Mouse (Mus musculus): ENCODE data around the gene Cracr2a. TPM values are rescaled to one million over a fixed set of nuclear protein-coding genes. Genes with fewer than 3 reads are reported as not detected.
A peak's percentile ranks its signal among the peaks of the same experiment; 100 is the strongest.
"Not testable (repeated sequence)": the region's sequence is repeated elsewhere in the genome, so short reads cannot be mapped to it uniquely, and the experiment has no call there.

Cracr2a gene
- total RNA-seq (2014; fragmentation: Nextera tagmentation) (6.5 and 8.9 TPM in 2 replicates), total RNA-seq (2017) (5.2 and 8.8 TPM in 2 replicates)

DNA sequence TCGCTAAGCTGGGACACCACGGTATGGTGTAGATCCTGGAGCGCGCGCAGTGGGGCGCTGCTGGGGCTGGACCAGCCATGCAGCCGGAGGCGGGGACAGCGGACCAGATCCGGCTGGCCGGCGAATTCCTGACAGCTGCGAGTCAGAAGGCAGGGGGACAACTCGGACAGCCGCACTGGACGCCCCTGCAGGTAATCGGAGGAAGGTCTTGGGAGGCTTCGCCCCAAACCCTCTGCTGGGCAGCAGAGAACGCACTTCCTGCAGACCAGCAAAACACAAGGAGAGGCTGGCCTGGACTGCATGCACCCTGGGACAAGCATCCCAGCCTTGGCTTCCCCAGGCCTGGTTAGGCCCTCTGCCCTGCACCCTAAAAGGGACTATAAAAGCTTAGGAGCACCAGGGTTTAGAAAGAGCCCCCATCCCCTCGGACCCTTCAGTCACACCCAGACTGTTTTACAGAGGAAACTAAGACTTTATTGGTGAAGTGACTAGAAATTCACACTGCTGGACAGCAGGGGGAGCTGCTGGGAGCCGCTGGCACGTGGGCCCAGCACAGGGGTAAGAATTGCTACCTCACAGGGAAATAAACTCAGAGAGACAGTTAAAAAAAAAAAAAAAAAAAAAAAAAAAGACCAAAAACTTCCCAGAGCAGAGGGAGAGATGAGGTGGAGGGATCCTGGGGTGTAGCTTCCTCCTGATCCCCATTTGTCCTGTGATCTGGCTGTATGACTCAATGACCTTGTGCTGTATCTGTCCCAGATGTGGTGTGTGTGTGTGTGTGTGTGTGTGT lies at the start of gene Cracr2a:
Cracr2a (plus strand) TSS at position 108 of the 790 bp plus-strand sequence.
- ATAC-seq (replicated peaks; ENCODE audit: low FRiP score, low TSS enrichment, poor library complexity, severe bottlenecking): peak; percentile 97

DNA sequence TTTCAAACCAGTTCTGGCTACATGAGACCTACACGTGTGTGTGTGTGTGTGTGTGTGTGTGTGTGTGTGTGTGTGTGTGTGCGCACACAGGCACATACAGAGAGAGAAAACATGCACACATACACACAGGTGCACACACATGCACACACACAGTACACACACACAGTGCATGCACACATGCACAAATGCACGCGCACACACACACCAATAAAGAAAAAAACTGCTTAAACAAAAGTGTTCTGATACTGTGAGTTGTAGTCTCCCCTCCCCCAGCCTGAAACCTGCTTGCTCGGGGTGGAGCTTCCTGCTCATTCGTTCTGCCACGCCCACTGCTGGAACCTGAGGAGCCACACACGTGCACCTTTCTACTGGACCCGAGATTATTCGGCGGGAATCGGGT lies 47.4 kb upstream of the Cracr2a start:
- not testable (repeated sequence) for ATAC-seq (replicated peaks; ENCODE audit: low FRiP score, low TSS enrichment, poor library complexity, severe bottlenecking)

DNA sequence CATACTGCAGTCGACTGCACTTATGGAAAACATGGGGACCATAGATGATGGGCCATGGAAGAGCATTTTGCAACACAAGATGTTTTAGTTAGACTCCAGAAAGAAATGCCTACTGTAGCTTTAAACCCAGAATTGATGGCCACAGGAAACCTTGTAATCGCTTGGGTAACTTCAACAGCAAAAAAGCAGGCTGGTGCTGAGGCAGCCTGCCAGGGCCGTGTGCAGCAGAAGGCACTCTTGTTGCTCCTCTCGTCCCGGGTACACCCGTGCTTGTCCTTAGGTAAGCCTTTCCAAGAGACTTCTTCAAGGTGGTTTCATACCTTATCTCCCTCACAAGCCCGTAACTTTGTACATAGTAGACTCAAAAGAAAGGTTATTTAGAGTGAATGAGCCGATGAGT lies 40.0 kb upstream of the Cracr2a start:
- ATAC-seq (replicated peaks; ENCODE audit: low FRiP score, low TSS enrichment, poor library complexity, severe bottlenecking): peak; percentile 37; the same call in 1 of the 2 replicates

DNA sequence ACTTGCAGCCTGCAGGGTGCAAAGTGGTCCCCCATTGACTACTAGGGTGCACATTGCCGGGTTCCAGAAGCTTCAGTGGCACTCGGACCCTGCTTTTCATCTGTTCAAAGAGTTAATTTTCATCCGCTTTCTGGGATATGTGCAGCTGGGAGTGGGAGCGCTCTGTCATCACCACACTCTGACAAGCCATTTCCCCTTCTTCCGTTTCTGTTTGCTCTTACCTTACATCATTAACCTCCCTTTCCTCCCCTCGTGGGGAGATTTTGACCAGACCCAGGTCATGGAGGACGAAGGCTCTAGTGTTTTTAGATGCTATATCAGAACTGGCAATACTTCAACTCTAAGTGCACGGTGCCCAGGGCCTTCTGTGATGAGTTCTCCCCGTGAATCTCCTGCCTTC lies 38.8 kb upstream of the Cracr2a start:
- ATAC-seq (replicated peaks; ENCODE audit: low FRiP score, low TSS enrichment, poor library complexity, severe bottlenecking): no peak

DNA sequence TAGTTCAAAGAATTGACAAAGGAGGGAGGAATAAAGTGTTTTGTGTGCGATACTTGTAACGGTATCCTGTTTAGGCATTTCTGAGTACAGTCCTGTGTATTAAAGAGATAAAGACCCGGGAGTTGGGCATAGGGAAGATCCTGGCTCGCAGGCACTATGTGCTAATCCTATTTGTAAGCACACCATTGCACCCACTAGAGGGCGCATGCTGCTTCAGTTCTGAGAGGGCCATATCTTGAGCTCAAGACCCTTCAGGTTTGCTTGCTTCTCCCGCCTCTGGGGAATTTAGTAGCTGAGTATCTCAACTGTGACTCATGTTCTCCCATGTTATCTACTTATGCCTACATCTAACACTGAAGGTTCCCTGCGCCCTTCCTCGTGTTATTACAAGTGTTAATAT lies 36.7 kb upstream of the Cracr2a start:
- peak; percentile 80 for ATAC-seq (replicated peaks; ENCODE audit: low FRiP score, low TSS enrichment, poor library complexity, severe bottlenecking)

DNA sequence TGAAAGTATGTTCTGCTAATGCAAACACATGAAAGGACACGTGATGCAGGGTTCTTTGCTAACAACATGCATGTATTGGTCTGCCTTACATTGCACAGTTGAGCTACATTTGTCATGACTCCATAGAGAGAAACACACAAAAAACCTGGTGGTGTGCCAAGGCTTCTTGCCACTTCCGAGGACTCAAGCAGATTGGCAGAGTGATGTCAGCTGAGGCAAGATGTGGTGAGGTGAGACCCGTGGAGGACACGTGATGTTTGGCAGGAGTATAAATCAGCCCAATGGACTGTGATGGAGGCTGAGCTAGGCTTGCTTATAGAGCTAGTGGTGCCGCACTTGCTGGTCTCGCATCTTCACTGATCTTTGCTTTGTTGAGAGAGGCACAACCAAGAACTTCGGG lies 32.5 kb upstream of the Cracr2a start:
- no peak for ATAC-seq (replicated peaks; ENCODE audit: low FRiP score, low TSS enrichment, poor library complexity, severe bottlenecking)

DNA sequence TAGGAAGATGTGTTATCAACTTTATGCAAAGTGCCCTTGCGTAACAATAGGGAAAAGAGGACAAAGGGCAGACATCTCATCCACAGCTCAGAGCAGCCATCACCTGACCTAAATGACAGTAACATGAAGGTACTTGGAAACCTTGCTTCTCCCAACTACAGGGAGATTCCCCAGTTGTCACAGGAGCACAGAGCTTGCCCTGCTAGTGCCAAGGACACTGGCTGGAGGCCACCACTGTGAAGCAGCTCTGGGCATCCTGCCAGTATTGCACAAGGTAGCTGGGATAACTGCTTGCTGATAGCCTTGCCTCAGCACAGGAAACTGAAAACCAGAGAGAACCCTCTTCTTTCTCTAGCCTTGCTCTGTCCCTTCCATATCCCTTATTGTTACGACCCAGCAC lies 31.7 kb upstream of the Cracr2a start:
- peak; percentile 80 for ATAC-seq (replicated peaks; ENCODE audit: low FRiP score, low TSS enrichment, poor library complexity, severe bottlenecking)

DNA sequence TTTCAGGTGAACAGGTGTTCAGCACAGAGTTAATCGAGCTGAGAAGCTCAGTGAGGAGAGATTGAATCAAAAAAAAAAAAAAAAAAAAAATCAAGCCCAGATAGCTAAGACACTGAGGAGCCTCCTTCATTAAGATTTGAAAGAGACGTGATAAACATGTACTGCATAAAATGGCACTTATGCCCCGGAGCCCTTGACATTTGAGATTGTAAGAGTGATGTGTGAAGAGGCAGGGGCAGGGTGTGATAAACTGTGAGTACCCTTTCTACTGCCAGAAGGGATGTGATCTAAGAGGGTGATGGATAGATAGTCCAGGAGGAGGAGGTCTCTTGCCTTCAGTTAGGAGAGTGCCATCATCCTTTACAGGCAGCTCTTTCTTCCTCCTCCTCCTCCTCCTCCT lies 30.9 kb upstream of the Cracr2a start:
- 0 out of 2 replicates have a peak, but pooled peaks have one; percentile 11 for ATAC-seq (replicated peaks; ENCODE audit: low FRiP score, low TSS enrichment, poor library complexity, severe bottlenecking)

DNA sequence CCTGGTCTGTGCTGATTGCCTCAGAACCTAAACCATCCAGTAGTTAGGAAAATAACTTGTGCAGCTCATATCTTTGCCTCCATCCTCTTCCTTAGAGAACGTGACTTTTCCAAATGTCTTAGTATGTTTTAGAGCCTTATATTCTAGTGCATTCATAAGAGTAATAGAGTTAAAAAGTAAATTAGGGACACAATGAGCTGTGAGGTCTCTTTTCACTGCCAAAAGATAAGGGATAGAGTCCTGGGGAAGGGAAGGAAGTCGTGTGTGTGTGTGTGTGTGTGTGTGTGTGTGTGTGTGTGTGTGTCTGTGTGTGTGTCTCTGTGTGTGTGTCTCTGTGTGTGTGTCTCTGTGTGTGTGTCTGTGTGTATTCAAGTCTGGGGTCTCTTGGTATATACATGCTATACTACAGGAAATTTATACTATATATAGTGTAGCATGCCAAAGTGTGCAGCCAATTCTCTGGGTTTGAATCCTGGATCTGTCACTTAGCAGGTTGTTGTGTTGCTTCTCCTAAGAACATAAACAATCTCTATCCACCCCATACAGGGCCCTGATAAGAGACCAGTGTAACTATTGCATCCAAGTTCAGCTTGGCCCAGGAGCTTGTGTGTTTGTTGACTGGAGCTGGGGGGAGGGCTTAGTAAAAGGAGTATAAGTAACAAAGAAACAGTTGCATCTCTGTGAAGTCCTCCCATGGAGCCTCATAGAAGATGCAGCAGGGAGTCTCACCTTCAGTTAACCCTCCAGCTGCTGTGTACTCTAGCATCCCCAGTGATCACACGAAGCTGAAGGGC lies 29.5 kb upstream of the Cracr2a start:
- ATAC-seq (replicated peaks; ENCODE audit: low FRiP score, low TSS enrichment, poor library complexity, severe bottlenecking): peak; percentile 50

DNA sequence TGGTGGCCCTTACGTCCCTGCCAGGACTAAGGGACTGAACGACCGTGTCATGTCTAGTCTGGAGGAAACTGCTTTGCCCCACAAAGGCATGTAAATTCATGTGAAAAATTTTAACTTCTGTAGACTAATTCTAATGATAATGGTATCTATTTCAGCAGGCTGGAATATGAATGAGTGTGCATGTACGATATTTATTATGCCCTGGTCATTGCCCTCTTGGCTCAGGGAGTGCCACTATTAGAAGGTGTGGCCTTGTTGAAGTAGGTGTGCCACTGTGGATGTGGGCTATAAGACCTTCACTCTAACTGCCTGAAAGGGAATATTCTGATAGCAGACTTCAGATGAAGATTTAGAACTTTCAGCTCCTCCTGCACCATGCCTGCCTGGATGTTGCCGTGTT lies 28.8 kb upstream of the Cracr2a start:
- peak; percentile 58 for ATAC-seq (replicated peaks; ENCODE audit: low FRiP score, low TSS enrichment, poor library complexity, severe bottlenecking)

DNA sequence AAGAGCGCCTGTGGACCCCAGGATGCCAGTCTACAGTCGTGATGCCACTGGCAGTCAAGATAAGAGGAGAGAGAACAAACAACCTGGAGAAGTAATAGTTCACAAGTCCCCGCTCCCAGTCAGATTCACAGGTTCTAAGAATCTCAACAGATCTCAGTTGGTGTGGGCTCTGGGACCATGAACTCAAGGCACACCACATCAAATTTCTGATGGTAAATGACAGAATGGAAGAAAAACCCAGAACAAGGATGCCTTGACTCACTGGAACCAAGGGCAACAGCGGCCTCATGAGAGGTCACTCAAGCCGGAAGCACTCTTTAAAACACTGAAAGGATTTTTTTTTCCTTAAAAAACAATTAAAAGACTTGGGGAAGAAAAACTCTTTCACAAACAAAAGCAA lies 27.4 kb upstream of the Cracr2a start:
- ATAC-seq (replicated peaks; ENCODE audit: low FRiP score, low TSS enrichment, poor library complexity, severe bottlenecking): no peak

DNA sequence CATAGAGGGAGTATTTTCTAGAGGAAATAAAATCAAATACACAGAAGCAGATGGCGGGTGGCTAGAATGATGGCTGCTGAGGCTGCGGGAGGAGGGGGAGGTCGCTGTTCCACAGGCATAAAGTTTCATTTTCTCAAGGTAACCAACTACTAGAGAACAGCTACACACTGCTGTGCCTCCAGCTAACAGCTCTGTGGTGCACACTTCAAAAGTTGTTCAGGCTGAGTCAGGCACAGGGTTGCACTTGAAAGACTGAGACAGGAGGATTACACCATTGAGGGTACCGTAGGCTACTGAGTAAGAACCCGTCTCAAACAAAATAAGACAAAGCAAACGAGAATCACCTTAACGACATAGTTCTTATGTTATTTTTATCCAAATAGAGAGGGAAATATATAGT lies 24.1 kb upstream of the Cracr2a start:
- ATAC-seq (replicated peaks; ENCODE audit: low FRiP score, low TSS enrichment, poor library complexity, severe bottlenecking): no peak

DNA sequence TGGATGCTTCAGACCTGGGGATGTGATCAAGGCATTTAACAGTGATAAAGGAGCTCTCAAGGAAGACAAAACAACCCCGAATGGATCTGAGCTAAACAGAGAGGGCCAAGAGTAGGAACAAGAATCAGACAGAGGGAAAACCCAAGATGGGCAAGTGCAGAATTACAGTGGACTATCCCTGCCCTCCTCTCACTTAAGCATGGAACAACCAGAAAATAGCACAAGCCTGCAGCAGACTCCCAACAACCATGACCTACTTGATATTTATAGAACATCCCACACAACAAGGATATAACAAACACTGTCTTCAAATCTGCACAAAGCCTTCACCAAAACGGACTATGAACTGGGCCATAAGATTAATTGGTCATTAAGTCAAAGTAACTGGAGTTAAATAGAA lies 23.0 kb upstream of the Cracr2a start:
- ATAC-seq (replicated peaks; ENCODE audit: low FRiP score, low TSS enrichment, poor library complexity, severe bottlenecking): no peak

DNA sequence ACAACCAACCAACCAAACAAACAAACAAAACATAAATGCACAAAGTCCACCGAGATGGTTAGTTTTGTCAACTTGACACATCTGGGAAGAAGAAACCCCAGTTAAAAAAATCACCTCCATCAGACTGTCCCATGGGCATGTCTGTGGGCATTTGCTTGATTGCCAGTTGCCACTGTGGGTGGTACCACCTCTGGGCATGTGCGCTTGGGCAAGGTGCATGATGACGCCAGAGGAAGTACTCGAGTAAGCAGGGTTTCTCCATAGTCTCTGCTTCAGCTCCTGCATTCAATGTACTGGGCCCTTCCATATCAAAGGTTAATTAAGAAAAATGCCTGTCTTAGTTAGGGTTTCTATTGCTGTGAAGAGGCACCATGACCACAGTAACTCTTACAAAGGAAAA lies 21.9 kb upstream of the Cracr2a start:
- ATAC-seq (replicated peaks; ENCODE audit: low FRiP score, low TSS enrichment, poor library complexity, severe bottlenecking): no peak

DNA sequence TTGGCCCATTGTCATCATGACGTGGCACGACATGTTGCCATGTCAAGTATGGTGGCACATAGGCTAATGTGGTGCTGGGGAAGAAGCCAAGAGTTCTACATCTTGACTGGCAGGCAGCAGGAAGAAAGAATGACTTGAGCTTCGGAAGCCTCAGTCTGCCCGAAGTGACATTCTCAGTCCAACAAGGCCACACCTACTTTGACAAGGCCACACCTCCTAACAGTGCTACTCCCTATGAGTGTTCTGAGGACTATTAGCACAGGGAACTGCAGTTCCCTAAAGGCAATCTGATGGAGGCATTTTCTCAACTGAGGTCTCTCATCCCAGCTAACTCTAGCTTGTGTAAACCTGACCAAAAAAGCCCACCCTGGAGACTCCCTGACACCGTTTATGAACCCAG lies 21.5 kb upstream of the Cracr2a start:
- peak; percentile 66 for ATAC-seq (replicated peaks; ENCODE audit: low FRiP score, low TSS enrichment, poor library complexity, severe bottlenecking)

DNA sequence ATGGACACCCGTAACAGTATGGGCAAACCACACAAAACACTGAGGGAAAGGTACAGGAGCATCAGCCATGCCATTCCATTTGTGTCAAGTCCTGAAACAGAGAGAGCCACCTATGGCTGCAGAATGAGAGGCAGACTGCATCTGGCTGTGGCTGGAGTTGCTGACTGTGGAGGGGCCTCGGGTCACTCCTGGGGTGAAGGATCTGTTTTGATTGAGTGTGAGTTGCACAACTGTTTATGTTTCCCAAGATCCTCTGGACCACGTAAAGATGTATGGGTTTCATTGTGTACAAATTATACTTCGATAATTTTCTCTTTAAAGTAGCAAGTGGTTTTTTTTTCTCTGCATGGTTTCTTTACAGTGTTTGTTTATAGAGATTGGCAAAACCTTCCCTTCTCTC lies 20.6 kb upstream of the Cracr2a start:
- no peak for ATAC-seq (replicated peaks; ENCODE audit: low FRiP score, low TSS enrichment, poor library complexity, severe bottlenecking)

DNA sequence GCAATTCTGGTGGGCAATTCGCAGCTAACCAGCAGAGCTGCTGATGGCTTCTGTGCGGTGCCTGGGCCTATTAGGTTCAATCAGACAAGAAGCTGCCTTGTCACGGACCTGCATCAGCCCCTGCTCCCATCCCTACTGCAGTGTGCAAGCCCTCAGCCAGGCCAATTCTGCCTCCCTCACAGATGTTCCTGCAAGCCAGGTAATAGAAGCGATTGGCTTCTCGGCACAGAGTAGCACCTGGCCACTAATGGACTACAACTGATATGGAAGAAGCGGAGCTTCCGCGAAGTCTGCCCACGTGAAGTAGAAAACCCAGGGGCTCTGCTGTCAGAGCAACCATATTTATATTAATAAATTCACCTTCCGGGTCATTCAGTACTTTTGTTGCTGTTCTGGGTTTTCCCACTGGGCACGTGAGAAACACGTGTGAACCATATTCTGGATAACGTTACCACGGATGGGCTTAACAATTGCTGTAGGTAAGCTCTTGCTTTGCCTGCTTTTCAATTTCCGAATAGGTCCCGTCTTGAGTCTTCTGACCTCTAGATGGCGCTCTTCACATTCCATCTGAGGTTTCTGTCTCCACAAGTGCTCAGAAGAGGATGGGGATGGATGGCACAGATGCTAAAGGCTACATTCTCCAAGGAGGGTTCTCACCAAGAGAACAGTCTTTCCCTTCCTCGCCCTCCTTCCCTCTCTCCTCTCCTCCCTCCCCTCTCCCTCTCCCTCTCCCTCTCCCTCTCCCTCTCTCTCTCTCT lies 19.3 kb upstream of the Cracr2a start:
- peak; percentile 85 for ATAC-seq (replicated peaks; ENCODE audit: low FRiP score, low TSS enrichment, poor library complexity, severe bottlenecking)

DNA sequence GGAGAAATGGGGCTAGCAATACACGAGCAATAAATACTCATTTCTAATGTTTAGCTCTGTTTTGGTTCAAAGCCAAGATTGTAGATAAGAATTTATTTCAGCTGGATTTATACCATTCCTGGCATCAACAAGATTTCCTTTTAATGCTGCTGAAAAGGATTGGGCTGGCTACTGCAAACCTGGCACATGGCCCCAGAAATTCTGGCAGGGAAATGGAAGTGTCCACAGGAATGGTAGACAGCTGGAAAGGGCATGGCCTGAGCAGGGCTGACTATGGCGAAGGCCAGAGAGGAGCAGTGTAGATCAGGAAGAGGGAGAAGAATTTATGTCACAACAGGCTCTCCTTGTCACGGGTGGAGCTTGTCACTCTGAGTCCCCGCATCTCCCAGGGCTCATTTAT lies 14.5 kb upstream of the Cracr2a start:
- no peak for ATAC-seq (replicated peaks; ENCODE audit: low FRiP score, low TSS enrichment, poor library complexity, severe bottlenecking)

DNA sequence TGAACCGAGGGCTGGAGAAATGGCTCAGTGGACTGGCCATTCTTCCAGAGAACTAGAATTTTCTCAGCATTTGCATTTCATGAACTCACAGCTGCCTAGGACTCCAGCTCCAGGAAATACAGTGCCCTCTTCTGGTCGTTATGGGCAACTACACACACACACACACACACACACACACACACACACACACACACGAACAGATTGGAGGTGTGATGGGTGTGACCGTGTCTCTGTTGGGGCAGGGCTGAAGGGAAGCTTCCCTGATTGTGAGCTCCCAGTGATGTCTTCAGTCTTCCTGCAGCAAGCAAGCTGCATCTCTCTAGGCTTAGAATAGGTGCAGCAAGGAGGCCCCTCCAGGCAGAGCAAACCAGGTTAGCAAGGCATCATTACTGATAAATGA lies 8.2 kb upstream of the Cracr2a start:
- no peak for ATAC-seq (replicated peaks; ENCODE audit: low FRiP score, low TSS enrichment, poor library complexity, severe bottlenecking)

DNA sequence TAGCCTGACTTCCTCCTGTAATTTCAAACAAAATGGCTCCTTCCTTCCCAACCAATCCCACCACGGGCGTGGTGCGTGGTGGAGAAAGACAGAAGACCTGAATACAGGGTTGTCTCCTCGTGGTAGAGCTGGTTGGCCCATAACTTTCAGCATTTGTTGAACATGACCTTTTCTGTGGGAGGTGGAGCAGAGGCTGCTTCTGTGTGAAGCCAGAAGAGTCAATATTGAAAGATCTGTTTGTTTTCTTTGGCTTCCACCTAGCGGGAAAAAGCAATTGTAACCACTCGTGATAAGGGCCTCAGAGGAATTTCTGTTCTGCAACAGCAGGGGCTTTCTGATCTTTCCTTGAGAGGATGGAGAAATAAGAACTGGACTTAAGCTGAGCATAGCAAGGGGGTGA lies 5.6 kb upstream of the Cracr2a start:
- no peak for ATAC-seq (replicated peaks; ENCODE audit: low FRiP score, low TSS enrichment, poor library complexity, severe bottlenecking)

All from megakaryocyte-erythroid progenitor cell, adult 5-6 weeks (primary cell).